Mouse (Mus musculus) stomach, postnatal 0 days (tissue): ENCODE measurements around the gene Fbrsl1.

Experiments
- CTCF ChIP-seq: IDR thresholded peaks from 2 replicates; pipeline ENCODE4 v1.5.1; 2016; ENCODE audit warnings: antibody characterized with exemption, low read depth, mild to moderate bottlenecking, moderate library complexity
- EP300 ChIP-seq: optimal IDR thresholded peaks from 2 replicates; pipeline ENCODE3; 2016; ENCODE audit warnings: antibody characterized with exemption

GRCm38 (mm10) chr5:110437632-110438261 lies 10.6 kb downstream of the Fbrsl1 start:
- TF ChIP-seq CTCF = no peak
- no peak for TF ChIP-seq EP300
